Mouse (Mus musculus): ENCODE measurements at regions not wholly inside any gene's neighbourhood (a gene's known extent, or its start where the extent isn't known, plus 50 kb on each side); places are given as distances from the start of the nearest gene placed in this dataset.

GRCm38 (mm10) chr4:131478923-131479322, 359.2 kb downstream of the Ptpru start:
- Histone ChIP-seq H3K9ac (ENCODE audit: low read depth, low read length) (no peak overlapping the region), H3K4me2 (replicated peaks; ENCODE audit: low read depth) (no peak overlapping the region), H3K4me3 (ENCODE audit: low read depth, low read length) (no peak overlapping the region), H3K4me1 (replicated peaks; ENCODE audit: control insufficient read depth, insufficient read depth, low read length) (no peaks in the 10 kb centered on the region), H3K9me3 (ENCODE audit: control insufficient read depth) (no peaks in the 10 kb centered on the region), H3K36me3 (ENCODE audit: control insufficient read depth, insufficient read depth) (no peaks in the 10 kb centered on the region), H3K27ac (ENCODE audit: low read depth, low read length) (no peak overlapping the region), H3K27me3 (replicated peaks; ENCODE audit: control insufficient read depth, insufficient read depth, low read length) (no peaks in the 10 kb centered on the region)
- peak; percentile 51 for TF ChIP-seq CTCF (IDR thresholded peaks at IDR 0.05; ENCODE audit: low read depth)
- ATAC-seq = no peak
- whole genome bisulfite sequencing = 68% methylated on average over 9 of the region's 9 CpGs

GRCm38 (mm10) chr4:131483958-131484605, 354.0 kb downstream of the Ptpru start:
- Histone ChIP-seq H3K36me3 (ENCODE audit: control insufficient read depth, insufficient read depth) (no peaks in the 10 kb centered on the region), H3K27me3 (replicated peaks; ENCODE audit: control insufficient read depth, insufficient read depth, low read length) (no peaks in the 10 kb centered on the region), H3K27ac (ENCODE audit: low read depth, low read length) (no peak overlapping the region), H3K4me1 (replicated peaks; ENCODE audit: control insufficient read depth, insufficient read depth, low read length) (no peaks in the 10 kb centered on the region), H3K4me3 (ENCODE audit: low read depth, low read length) (no peak overlapping the region), H3K4me2 (replicated peaks; ENCODE audit: low read depth) (no peak overlapping the region; the same call in 1 of the 2 replicates), H3K9me3 (ENCODE audit: control insufficient read depth) (no peaks in the 10 kb centered on the region), H3K9ac (ENCODE audit: low read depth, low read length) (no peak overlapping the region)
- TF ChIP-seq CTCF (IDR thresholded peaks at IDR 0.05; ENCODE audit: low read depth) = no peak
- 0 out of 2 replicates have a peak, but pooled peaks have one; percentile 8 for ATAC-seq
- 24% methylated on average over 15 of the region's 15 CpGs for WGBS

GRCm38 (mm10) chr4:131484607-131485111, 353.4 kb downstream of the Ptpru start:
- Histone ChIP-seq H3K4me3 (ENCODE audit: low read depth, low read length) (no peak overlapping the region), H3K36me3 (ENCODE audit: control insufficient read depth, insufficient read depth) (no peaks in the 10 kb centered on the region), H3K9ac (ENCODE audit: low read depth, low read length) (no peak overlapping the region), H3K9me3 (ENCODE audit: control insufficient read depth) (no peaks in the 10 kb centered on the region), H3K27ac (ENCODE audit: low read depth, low read length) (no peak overlapping the region), H3K4me2 (replicated peaks; ENCODE audit: low read depth) (no peak overlapping the region; the same call in 1 of the 2 replicates), H3K4me1 (replicated peaks; ENCODE audit: control insufficient read depth, insufficient read depth, low read length) (no peaks in the 10 kb centered on the region), H3K27me3 (replicated peaks; ENCODE audit: control insufficient read depth, insufficient read depth, low read length) (no peaks in the 10 kb centered on the region)
- no peak for TF ChIP-seq CTCF (IDR thresholded peaks at IDR 0.05; ENCODE audit: low read depth)
- ATAC-seq = no peak
- WGBS = 33% methylated on average over 14 of the region's 14 CpGs

- Histone ChIP-seq H3K9ac (ENCODE audit: low read depth, low read length) (no peak overlapping the region), H3K27me3 (replicated peaks; ENCODE audit: control insufficient read depth, insufficient read depth, low read length) (no peaks in the 10 kb centered on the region), H3K4me2 (replicated peaks; ENCODE audit: low read depth) (no peak overlapping the region), H3K4me3 (ENCODE audit: low read depth, low read length) (no peak overlapping the region), H3K4me1 (replicated peaks; ENCODE audit: control insufficient read depth, insufficient read depth, low read length) (no peaks in the 10 kb centered on the region), H3K27ac (ENCODE audit: low read depth, low read length) (no peak overlapping the region), H3K36me3 (ENCODE audit: control insufficient read depth, insufficient read depth) (no peaks in the 10 kb centered on the region), H3K9me3 (ENCODE audit: control insufficient read depth) (no peaks in the 10 kb centered on the region)
- no peak for ATAC-seq
- 74% methylated on average over 13 of the region's 13 CpGs for WGBS
- TF ChIP-seq CTCF (IDR thresholded peaks at IDR 0.05; ENCODE audit: low read depth) = no peak
These were observed 352.8 kb downstream of the Ptpru start for GRCm38 (mm10) chr4:131485126-131485825.

- ATAC-seq = no peak
- WGBS = 12% methylated on average over 4 of the region's 4 CpGs
- H3K27me3 ChIP-seq (replicated peaks; ENCODE audit: control insufficient read depth, insufficient read depth, low read length) = no peaks in the 10 kb centered on the region
- TF ChIP-seq CTCF (IDR thresholded peaks at IDR 0.05; ENCODE audit: low read depth) = peak; percentile 96
- H3K9ac ChIP-seq (ENCODE audit: low read depth, low read length) = no peak overlapping the region
- no peak overlapping the region for H3K4me3 ChIP-seq (ENCODE audit: low read depth, low read length)
- no peaks in the 10 kb centered on the region for H3K36me3 ChIP-seq (ENCODE audit: control insufficient read depth, insufficient read depth)
- H3K4me1 ChIP-seq (replicated peaks; ENCODE audit: control insufficient read depth, insufficient read depth, low read length) = no peaks in the 10 kb centered on the region
- no peaks in the 10 kb centered on the region for H3K9me3 ChIP-seq (ENCODE audit: control insufficient read depth)
- H3K4me2 ChIP-seq (replicated peaks; ENCODE audit: low read depth) = no peak overlapping the region
- no peak overlapping the region for H3K27ac ChIP-seq (ENCODE audit: low read depth, low read length)
These were observed 351.3 kb downstream of the Ptpru start for GRCm38 (mm10) chr4:131486821-131487220.

GRCm38 (mm10) chr4:131488246-131488645, 349.8 kb downstream of the Ptpru start:
- H3K4me3 ChIP-seq (ENCODE audit: low read depth, low read length) = no peak overlapping the region
- H3K9me3 ChIP-seq (ENCODE audit: control insufficient read depth) = no peaks in the 10 kb centered on the region
- H3K9ac ChIP-seq (ENCODE audit: low read depth, low read length) = no peak overlapping the region
- no peak overlapping the region for H3K4me2 ChIP-seq (replicated peaks; ENCODE audit: low read depth)
- H3K36me3 ChIP-seq (ENCODE audit: control insufficient read depth, insufficient read depth) = no peaks in the 10 kb centered on the region
- no peak for TF ChIP-seq CTCF (IDR thresholded peaks at IDR 0.05; ENCODE audit: low read depth)
- H3K27ac ChIP-seq (ENCODE audit: low read depth, low read length) = no peak overlapping the region
- no peak for ATAC-seq
- H3K27me3 ChIP-seq (replicated peaks; ENCODE audit: control insufficient read depth, insufficient read depth, low read length) = no peaks in the 10 kb centered on the region
- no peaks in the 10 kb centered on the region for H3K4me1 ChIP-seq (replicated peaks; ENCODE audit: control insufficient read depth, insufficient read depth, low read length)
- WGBS = 37% methylated on average over 6 of the region's 6 CpGs

Measured in intestine, postnatal 0 days (tissue).